Mouse (Mus musculus) mature B cell (primary cell): ENCODE results near the gene Helz.
"Not testable (repeated sequence)": the region's sequence is repeated elsewhere in the genome, so short reads cannot be mapped to it uniquely, and the experiment has no call there.

Experiments used
- in situ Hi-C: fragments of 300-500 bp; cut with MboI; formaldehyde crosslinking; loops from 2 replicates; pipeline ENCODE4 v1.14.3; 2019

Helz gene

GRCm38 (mm10) chr11:107548204-107548975 lies 660 bp downstream of the Helz start:
- in situ Hi-C loops, result no loop called here

GRCm38 (mm10) chr11:107559874-107560273 lies 12.1 kb downstream of the Helz start:
- in situ Hi-C loops, result no loop called here

GRCm38 (mm10) chr11:107567431-107567830 lies 19.7 kb downstream of the Helz start:
- in situ Hi-C loops, result no loop called here

- in situ Hi-C loops, result no loop called here
Measured at GRCm38 (mm10) chr11:107568466-107568995, 20.8 kb downstream of the Helz start.

GRCm38 (mm10) chr11:107570891-107571290 lies 23.2 kb downstream of the Helz start:
- in situ Hi-C loops, result not testable (repeated sequence)

GRCm38 (mm10) chr11:107571318-107571717 lies 23.6 kb downstream of the Helz start:
- in situ Hi-C loops, result no loop called here

GRCm38 (mm10) chr11:107572551-107572950 lies 24.8 kb downstream of the Helz start:
- in situ Hi-C loops, result no loop called here

GRCm38 (mm10) chr11:107573061-107573692 lies 25.4 kb downstream of the Helz start:
- in situ Hi-C loops, result no loop called here

GRCm38 (mm10) chr11:107573847-107574246 lies 26.1 kb downstream of the Helz start:
- in situ Hi-C loops, result no loop called here

GRCm38 (mm10) chr11:107574811-107575705 lies 27.3 kb downstream of the Helz start:
- in situ Hi-C loops, result no loop called here

- in situ Hi-C loops, result no loop called here
Measured at GRCm38 (mm10) chr11:107576186-107576585, 28.5 kb downstream of the Helz start.

GRCm38 (mm10) chr11:107577400-107577799 lies 29.7 kb downstream of the Helz start:
- in situ Hi-C loops, result no loop called here

- in situ Hi-C loops, result no loop called here
Measured at GRCm38 (mm10) chr11:107578226-107578625, 30.5 kb downstream of the Helz start.

- in situ Hi-C loops, result no loop called here
Measured at GRCm38 (mm10) chr11:107580786-107581185, 33.1 kb downstream of the Helz start.

- in situ Hi-C loops, result no loop called here
Measured at GRCm38 (mm10) chr11:107584660-107585451, 37.1 kb downstream of the Helz start.

- in situ Hi-C loops, result not testable (repeated sequence)
Measured at GRCm38 (mm10) chr11:107586129-107586528, 38.4 kb downstream of the Helz start.

- in situ Hi-C loops, result no loop called here
Measured at GRCm38 (mm10) chr11:107587141-107587540, 39.4 kb downstream of the Helz start.

- in situ Hi-C loops, result no loop called here
Measured at GRCm38 (mm10) chr11:107592575-107592974, 44.8 kb downstream of the Helz start.

GRCm38 (mm10) chr11:107597381-107597780 lies 49.7 kb downstream of the Helz start:
- in situ Hi-C loops, result no loop called here

- in situ Hi-C loops, result no loop called here
Measured at GRCm38 (mm10) chr11:107605694-107606093, 58.0 kb downstream of the Helz start.

- in situ Hi-C loops, result no loop called here
Measured at GRCm38 (mm10) chr11:107613906-107614305, 66.2 kb downstream of the Helz start.
